Mouse (Mus musculus) cerebellum, adult (tissue): ENCODE measurements around the gene Chaf1a.

ENCODE experiments used
- ATAC-seq: cut with Nextera tagmentation; 2 replicates; pipeline ENCODE4 v1.9.2; 2017; ENCODE audit warnings: mild to moderate bottlenecking, moderate library complexity, mixed read lengths; ENCODE audit not compliant: insufficient number of reproducible peaks, low FRiP score, low TSS enrichment

The Chaf1a gene

GRCm38 (mm10) chr17:56110571-56110970 lies 70.3 kb downstream of the Chaf1a start:
- no peak for ATAC-seq

GRCm38 (mm10) chr17:56111021-56111420 lies 70.8 kb downstream of the Chaf1a start:
- no peak for ATAC-seq

- peak; percentile 40; the same call in 1 of the 2 replicates for ATAC-seq
These were observed 71.6 kb downstream of the Chaf1a start for GRCm38 (mm10) chr17:56111864-56112263.

- no peak for ATAC-seq
These were observed 72.5 kb downstream of the Chaf1a start for GRCm38 (mm10) chr17:56112743-56113142.

- ATAC-seq: no peak
These were observed 76.0 kb downstream of the Chaf1a start for GRCm38 (mm10) chr17:56116193-56116592.

- ATAC-seq: no peak
These were observed 77.0 kb downstream of the Chaf1a start, which contains the start of gene Plin5 for GRCm38 (mm10) chr17:56117251-56117710. TSS of gene Plin5 (minus strand) at chr17:56117596.

- ATAC-seq: no peak
These were observed 79.2 kb downstream of the Chaf1a start for GRCm38 (mm10) chr17:56119431-56119830.

GRCm38 (mm10) chr17:56119981-56120880 lies 80.0 kb downstream of the Chaf1a start:
- ATAC-seq: peak; percentile 1; the same call in 1 of the 2 replicates

GRCm38 (mm10) chr17:56121826-56122225 lies 81.6 kb downstream of the Chaf1a start, which contains the start of gene Lrg1:
TSS of gene Lrg1 (minus strand) at chr17:56122001.
- no peak for ATAC-seq
